Mouse (Mus musculus) CD8-positive naive resting alpha-beta T cell, adult 2 months (primary cell): ENCODE results near the gene Slc16a3.

ENCODE experiments used
- DNase-seq, 2 experiments: peaks; one replicate each; pipeline ENCODE4 v3.0.0; 2022; ENCODE audit warnings: low read depth in 2 of 2, low spot score in 2 of 2

Slc16a3 gene

GRCm38 (mm10) chr11:120948861-120949851 is 876 bp downstream of the Slc16a3 start:
- DNase-seq = peak in 1 of 2 experiments; percentile 24

GRCm38 (mm10) chr11:120949863-120950262 is 1.6 kb downstream of the Slc16a3 start:
- DNase-seq = no peak

GRCm38 (mm10) chr11:120950281-120951202 is 2.3 kb downstream of the Slc16a3 start:
- peak; percentile 20 to 37 for DNase-seq

GRCm38 (mm10) chr11:120951237-120951636 is 3.0 kb downstream of the Slc16a3 start:
- no peak for DNase-seq

GRCm38 (mm10) chr11:120951731-120952730 is 3.8 kb downstream of the Slc16a3 start:
- no peak for DNase-seq

GRCm38 (mm10) chr11:120954936-120955335 is 6.7 kb downstream of the Slc16a3 start:
- DNase-seq = no peak

- no peak for DNase-seq
Measured at GRCm38 (mm10) chr11:120955701-120956100, 7.4 kb downstream of the Slc16a3 start.

GRCm38 (mm10) chr11:120957052-120957451 is 8.8 kb downstream of the Slc16a3 start:
- DNase-seq = no peak

GRCm38 (mm10) chr11:120957731-120958257 is 9.5 kb downstream of the Slc16a3 start:
- no peak for DNase-seq

- DNase-seq = no peak
Measured at GRCm38 (mm10) chr11:120959066-120959465, 10.8 kb downstream of the Slc16a3 start.

GRCm38 (mm10) chr11:120959564-120959963 is 11.3 kb downstream of the Slc16a3 start:
- no peak for DNase-seq

- no peak for DNase-seq
Measured at GRCm38 (mm10) chr11:120960248-120960647, 12.0 kb downstream of the Slc16a3 start.

GRCm38 (mm10) chr11:120961594-120961993 is 13.3 kb downstream of the Slc16a3 start:
- DNase-seq = no peak

GRCm38 (mm10) chr11:120962050-120962771 is 13.9 kb downstream of the Slc16a3 start:
- no peak for DNase-seq

- no peak for DNase-seq
Measured at GRCm38 (mm10) chr11:120962909-120963308, 14.6 kb downstream of the Slc16a3 start.

GRCm38 (mm10) chr11:120964195-120965157 is 16.2 kb downstream of the Slc16a3 start:
- no peak for DNase-seq

- no peak for DNase-seq
Measured at GRCm38 (mm10) chr11:120965587-120965986, 17.3 kb downstream of the Slc16a3 start.

- DNase-seq = no peak
Measured at GRCm38 (mm10) chr11:120969742-120970141, 21.5 kb downstream of the Slc16a3 start.
